Mouse (Mus musculus): ENCODE measurements around the gene Ttc32.

- TF ChIP-seq TBP (conservative IDR thresholded peaks at IDR 0.05; ENCODE audit: low read depth, low read length) = no peak
- no peak for TF ChIP-seq CTCF (conservative IDR thresholded peaks at IDR 0.05 in 1 of 2, IDR thresholded peaks at IDR 0.05 in 1 of 2; ENCODE audit: low read depth in 2 of 2, low read length in 2 of 2)
- no peak for TF ChIP-seq E2F4 (IDR thresholded peaks at IDR 0.05; ENCODE audit: insufficient replicate concordance, low read depth, low read length)
- no peak for TF ChIP-seq POLR2AphosphoS2 (IDR thresholded peaks at IDR 0.05; ENCODE audit: low read depth, low read length)
- no peak for TF ChIP-seq HCFC1 (IDR thresholded peaks at IDR 0.05; ENCODE audit: low read depth, low read length)
Measured at GRCm38 (mm10) chr12:9071493-9071892, 41.7 kb downstream of the Ttc32 start.

Measured in CH12.LX (cell line).